Mouse (Mus musculus) adipocyte (in vitro differentiated cells): ENCODE measurements around the gene St3gal5.
A peak's percentile ranks its signal among the peaks of the same experiment; 100 is the strongest.

ENCODE experiments used
- DNase-seq: peaks from one replicate; pipeline ENCODE4 v3.0.0-alpha.2; 2016; ENCODE audit warnings: low spot score

Gene St3gal5

DNA sequence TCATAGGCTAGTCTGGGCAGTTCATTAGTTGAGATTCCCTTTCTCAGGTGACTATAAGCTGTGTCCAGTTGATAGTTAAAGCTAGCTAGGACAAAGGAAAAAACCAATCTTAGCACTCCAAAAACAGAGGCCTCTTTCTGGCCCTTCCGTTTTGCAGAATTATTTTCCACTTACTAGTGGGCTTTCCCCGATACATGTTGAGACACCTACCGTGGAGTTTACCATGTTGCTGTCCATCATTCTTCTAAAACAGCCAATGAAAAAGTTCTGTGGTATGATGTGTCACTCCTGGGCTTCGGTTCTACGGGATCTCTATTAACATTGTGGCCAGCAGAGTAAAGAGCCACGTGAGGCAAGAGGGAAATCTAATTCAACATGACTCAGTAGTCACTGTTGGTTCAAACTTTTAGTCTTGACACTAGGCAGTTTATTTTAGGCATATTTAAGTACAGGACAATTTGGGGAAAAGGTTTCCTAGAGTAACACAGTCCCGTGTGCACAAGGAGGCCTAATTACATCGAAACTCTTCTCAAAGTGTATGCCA, 35.4 kb downstream of the St3gal5 start:
- no peak for DNase-seq

DNA sequence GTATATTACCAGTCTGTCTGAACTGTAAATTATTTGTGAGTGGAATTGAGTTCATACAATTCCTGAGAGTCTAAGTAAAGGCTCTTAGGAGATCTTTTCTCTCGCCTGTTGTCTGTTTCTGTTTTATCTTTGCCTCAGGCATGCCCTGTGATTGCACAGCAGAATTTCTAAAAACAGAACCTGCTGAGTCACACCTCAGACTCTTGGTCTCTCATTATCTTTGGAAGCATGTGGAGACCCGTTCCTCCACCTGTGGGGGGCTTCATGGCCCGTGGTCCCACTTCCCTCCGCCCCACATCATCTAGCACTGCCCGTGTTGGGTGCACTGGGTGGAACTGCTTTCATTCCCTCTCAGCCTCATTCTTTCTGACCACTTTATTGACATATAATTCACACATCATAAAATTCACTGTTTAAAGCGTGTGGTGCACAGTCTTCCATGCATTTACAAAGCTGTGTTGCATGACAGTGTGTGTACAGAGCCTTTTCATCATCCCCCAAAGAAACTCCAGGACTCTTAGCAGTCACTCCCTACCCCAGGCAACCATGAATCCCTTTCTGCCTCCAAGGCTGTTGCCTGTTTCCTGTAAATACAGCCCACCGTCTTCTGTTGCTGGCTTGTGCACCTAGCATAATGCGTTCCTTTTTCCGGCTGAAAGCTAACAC, 37.6 kb downstream of the St3gal5 start:
- DNase-seq = no peak

DNA sequence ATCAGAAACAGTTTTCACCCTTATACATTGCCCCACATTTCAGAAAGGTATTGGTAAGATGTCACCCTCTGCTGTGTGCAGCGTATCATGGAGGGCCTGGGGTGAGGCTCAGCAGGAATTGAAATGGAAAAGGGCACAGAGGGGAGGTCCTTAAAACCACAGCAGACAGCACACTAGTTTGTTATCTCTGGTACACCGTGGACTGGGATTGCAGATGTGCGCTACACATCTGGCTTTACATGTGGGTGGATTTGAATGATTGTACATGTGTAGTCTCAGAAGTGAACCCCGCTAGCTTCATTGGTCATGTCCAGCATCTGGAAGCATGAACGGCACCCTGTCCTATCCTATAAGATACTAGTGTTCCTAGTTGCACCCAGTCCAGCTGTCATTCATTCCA, 38.6 kb downstream of the St3gal5 start:
- DNase-seq = no peak

DNA sequence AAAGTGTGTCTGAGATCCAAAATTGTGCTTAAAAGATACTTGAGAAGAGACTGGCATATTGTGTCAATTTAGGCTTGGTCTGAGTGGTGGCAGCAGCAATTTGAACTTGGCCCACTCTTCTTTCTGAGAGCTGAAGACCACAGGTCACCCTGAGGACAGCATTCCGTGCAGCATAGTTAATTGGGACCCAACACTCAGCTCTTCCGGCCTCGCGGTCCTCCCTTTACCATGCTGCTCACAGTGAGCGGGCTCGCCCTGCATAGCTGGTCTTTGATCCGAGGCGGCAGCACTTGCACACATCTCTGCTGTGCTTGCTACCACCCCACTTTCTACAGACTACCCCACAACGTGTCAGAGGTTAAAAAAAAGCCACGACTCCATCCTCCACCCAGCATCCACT, 39.2 kb downstream of the St3gal5 start:
- DNase-seq = no peak

DNA sequence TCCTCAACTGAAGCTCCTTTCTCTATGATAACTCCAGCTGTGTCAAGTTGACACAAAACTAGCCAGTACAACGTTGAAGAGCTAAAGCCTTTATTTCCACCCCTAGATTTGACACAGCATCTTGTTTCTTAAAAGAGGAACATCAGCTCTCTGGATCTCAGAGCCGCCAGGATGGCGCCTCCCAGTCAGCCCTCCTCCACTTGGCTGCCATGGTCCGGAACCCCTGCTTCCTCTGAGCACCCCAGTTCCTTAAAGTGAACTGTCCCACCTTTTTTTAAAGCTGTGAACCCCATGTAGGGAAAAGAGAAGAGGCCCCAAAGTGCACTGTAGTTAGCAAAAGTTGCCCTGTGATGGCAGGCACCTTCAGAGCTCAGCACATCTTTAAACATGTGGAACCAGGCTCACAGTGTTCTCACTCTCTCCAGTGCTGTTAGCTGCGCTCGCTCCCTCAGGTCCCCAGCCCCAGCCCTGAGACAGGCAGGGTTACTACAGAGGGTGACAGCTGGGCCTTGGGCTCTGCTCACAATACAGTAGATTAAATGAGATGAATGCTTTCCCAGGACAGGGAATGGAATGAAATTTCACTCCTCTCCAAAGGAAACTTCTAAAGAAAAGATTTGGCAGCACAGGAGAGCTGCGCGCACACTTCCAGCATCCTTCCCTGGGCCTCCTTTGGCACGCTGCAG, 42.3 kb downstream of the St3gal5 start:
- DNase-seq = no peak

DNA sequence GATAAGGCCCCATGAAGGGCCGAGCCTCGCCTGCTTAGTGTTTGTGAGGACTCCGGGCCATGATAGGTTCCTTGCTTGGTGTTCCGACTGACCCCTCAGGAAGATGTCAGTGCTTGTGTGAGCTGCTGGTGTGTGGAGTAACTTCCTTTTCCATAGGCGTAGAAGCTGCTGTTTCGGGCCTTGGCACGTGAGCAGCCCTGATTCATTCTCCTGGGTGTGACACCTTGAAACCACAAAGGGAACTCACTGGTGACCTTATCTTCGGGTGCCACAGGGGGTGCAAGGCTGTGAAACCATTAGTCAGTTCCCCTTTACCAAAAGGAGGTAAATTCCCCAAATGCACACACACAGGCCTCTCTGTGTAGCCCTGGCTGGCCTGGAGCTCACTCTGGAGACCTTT, 43.0 kb downstream of the St3gal5 start:
- DNase-seq = no peak

DNA sequence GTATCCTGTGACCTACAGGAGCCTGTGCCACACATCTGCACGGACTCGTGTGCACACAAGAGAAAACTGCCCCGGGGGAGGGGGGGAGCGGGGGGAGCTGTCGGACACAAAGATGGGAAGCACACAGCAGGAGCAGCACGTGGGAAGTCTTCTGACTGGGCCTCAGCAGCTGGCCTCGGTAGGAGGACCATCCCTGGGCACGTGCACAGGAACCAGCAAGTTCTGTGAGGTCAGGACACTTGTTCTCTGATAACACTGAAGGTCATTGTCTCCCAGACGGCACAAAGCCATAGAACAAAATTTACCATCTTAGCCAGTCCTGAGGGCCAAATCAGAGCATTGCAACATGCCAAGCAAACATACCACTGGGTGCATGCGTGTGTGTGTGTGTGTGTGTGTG, 43.8 kb downstream of the St3gal5 start:
- no peak for DNase-seq

DNA sequence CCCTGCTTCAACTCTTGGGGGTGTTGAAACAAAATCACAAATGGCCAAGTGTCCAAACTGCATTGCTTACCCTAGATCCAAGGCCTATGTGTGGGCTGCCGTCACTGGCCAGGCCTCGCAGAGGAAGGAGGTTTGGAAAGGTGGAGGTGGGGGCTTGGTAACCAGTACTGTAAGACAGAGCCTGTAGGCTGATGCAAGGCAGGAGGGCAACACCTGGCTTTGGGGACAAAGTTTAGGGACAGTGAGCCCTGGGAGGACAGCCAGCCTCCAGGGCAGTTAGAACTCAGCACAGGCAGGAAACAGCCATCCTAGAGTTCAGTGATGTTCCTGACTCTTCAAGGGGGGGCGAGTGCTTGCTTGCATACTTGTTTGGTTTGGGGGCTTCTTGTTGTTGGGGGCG, 45.2 kb downstream of the St3gal5 start:
- DNase-seq = no peak

DNA sequence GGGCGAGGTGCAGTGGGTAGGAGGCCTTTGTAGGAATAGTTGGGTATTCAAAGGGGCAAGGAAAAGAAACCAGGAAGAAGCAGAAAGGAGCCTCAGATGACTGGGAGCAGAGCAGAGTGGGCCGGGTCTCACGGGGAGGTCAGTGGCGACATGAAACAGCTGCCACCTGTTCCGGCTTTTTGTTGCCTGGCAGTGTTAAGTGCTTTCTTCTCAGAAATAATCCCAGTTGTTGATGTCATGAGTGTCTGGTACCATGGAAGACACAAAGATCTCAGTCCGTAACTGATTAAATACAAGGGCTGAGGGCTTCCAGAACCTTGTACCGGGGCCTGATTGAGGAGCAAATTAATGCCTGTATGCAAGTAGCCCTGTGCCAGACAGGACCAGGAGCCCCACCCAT, 47.0 kb downstream of the St3gal5 start:
- DNase-seq = no peak

DNA sequence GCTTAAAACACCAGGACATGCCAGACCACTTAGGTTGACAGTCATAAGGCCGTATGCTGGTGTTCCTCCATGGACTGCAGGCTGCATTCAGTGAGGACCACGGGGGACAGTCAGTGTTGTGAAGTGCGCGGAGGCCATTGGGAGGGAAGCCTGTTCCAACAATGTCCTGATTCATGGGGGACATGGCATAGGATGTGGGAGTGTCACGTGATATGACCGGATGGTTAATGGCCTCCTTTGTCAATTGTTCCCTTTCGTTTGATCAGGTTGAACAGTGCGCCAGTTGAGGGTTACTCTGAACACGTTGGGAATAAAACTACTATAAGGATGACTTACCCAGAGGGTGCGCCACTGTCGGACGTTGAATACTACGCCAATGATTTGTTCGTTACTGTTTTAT, 49.4 kb downstream of the St3gal5 start:
- no peak for DNase-seq

DNA sequence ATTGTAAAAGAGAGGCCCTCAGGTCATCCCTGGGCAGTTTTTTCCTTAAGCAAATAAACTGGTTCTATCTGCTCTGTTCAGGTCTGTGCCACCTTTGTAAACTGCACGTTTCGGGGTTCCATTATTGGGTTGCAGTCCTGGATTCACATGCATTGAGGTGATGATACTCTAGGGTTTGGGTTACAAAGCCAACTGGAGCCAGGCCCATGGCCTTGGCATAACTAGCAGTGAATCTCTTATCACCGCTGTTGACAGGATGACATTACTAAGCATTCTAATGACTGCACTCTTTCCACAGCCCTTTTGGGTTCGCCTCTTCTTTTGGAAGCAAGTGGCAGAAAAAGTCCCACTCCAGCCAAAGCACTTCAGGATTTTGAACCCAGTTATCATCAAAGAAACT, 51.3 kb downstream of the St3gal5 start:
- DNase-seq = no peak

DNA sequence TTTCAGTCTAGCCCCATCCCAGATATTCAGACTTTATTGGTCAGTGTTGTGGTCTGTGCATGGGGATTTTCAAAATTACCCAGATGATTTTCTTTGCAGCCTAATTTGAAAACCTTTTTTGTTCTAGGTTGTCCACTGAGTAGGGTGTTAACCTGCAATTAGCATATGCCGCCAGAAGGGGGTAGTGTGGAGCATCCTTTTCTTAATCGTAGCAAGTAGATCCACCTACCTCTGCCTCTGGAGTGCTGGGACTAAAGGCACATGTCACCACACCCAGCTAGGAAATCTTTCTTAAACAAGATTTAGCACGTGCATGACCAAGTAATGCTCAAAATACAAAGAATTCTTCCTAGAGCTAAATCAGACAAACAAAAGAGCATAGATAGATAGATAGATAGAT, 52.4 kb downstream of the St3gal5 start:
- no peak for DNase-seq

DNA sequence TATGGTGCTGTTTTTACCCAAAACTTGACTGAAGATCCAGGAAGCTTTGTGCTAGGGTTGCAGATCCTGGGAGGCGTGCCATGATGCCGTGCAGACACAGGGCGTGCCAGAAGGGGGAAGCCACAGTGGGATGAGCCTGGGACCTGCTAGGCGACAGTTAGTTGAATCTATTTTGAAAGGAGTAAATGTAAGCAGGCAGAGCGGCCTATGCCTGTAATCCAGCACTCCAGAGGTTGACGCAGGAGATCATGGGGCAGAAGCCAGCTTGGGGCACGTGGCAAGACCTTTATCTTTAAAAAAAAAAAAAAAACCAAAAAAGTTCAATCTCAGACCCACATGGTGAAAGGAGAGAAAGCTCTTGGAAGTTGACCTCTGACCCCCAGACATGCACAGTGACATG, 55.3 kb downstream of the St3gal5 start:
- no peak for DNase-seq

DNA sequence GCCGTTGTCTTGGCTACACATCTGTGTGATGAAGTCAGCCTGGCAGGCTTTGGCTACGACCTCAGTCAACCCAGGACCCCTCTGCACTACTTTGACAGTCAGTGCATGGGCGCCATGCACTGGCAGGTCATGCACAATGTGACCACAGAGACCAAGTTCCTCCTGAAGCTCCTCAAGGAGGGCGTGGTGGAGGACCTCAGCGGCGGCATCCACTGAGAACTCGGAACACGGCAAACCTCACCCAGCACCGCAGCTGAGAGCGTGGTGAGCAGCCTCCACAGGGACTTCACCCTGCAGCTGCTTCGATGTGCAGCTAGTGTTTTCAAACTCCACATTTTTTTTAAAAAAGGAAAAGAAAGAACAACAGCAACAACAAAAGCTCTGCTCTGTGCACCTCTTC, 56.1 kb downstream of the St3gal5 start:
- DNase-seq = no peak

DNA sequence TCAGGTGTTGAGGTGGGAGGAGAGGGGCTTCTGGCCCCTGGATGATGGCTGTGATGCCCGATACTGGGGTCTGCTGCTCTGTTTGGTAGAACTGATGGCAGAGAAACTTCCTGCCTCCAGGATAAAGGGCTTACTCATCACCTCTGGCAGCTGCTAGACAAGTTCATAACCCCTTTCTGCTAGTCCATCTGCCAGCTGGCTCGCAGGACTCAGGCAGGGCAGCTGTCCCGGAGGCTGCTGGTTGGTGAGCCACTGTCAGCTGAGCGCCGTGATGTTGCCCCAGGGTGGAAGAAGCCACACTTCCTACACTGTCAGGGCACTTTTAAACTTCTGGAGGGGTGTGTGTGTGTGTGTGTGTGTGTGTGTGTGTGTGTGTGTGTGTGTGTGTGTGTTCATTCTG, 56.6 kb downstream of the St3gal5 start:
- peak; percentile 80 for DNase-seq

DNA sequence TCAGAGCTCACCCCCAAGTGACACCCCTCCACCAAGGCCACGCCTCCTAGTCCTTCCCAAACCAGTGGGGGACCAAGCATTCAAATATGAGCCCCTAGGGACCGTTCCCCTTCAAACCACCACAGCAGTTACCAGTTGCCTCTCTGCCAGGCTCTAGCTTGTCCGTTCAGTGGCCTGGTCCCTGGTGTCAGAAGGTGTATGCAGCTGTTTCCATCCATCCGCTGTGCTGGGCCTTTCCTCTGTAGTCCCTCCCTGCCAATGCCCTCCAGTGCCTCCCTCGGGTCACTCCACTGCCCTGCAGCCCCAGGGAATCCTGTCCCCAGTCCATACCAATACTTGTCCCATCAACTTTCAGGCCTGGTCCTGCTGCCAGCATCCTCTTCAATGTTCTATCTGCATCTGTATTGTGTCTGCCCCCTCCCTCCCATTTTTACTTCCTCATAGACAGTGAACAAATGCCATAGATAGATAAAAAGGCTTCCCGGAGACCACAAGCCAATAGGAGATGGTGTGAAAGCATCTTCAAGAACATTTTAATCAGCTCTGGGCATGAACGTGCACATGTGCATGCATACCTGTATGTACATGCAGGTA, 57.6 kb downstream of the St3gal5 start:
- DNase-seq = no peak

DNA sequence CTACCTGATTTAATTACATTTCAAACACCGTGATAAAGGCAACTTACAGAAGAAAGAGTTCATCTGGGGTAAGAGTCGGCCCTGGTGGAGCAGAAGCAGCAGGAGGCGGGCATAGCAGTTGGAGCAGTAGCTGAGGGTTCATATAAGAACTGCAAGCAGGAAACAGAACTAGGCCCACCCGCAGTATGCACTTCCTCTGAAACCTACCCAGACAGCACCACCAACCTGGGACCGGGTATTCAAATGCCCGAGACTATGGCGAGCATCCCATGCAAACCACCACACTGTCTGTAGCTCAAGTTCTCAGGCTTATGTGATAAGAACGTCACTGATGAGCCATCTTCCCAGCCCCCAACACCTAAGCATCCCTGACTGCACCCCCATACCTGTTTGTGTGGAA, 58.3 kb downstream of the St3gal5 start:
- DNase-seq = no peak

DNA sequence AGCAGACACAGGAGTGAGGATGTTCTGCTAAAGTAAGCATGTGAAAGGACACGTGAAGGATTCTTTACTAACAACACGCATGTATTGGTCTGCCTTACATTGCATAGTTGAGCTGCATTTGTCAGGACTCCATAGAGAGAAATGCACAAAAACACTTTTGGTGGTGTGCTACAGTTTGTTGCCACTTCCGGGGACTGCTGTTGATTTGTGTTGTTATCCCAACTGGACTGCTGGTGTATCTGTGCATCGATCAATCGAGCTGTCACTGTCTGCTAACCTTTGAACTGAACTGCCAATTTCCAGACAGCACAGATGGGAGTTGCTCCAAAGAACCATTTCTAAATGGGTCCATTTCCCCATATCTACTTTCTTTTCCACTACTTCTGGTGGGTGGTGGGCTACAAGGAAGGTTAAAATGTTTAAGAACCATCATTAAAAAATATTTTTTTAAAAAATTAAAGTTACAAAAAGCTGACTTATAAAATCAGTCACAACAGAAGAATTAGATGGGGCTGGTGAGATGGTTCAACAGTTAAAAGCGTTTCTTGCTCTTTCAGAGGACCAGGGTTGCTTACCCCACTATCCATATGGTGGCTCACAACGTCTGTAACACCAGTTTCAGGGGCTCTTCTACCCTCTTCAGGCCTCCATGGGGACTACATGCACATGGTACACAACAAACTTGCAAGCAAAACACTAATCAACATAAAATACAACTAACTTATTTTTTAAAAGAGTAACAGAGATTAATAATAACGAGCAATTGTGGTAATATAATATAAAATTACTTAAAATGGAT, 61.8 kb downstream of the St3gal5 start:
- DNase-seq = no peak

DNA sequence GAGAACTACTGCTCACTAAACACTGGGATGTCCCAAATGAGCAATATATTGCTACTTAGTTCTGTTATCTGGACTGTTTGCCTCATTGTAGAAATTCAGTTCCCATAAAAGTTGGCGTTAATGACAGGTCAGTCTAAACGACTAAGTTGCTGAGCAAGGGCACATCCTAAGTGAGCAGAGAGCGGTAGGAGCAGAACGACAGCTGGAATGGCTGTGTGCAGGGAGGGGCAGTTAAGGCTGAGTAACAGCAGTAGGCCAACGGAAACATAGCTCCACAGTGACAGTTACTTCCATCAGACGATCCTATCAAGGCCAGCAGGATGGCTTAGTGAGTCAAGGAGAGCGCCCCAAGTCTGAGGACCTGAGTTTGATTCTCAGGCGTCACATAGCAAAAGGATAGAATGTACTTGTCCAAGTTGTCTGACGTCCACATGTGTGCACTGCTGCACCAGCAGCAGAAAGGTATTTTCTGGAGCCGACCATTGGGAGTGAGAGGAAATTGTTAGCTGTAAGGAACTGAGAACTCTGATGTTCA, 62.5 kb downstream of the St3gal5 start:
- DNase-seq = no peak

DNA sequence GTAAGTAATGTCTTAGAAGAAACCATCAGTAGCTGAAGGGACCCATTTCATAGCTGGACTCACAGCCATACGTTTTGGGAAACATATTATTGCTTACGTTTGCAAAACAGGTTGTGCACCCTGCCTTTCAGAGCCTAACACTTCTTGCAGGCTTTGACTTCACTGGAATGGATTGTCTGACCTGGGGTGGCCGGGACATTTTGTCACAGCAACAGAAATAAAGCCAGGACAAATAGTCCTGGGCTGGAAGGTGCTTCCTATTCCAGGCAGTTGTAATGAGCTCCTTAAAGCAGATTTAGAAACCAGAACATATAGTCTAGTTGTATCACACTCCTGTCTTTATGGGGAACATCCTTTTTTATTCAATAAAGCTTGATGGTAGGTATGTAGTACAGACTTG, 63.6 kb downstream of the St3gal5 start:
- no peak for DNase-seq

DNA sequence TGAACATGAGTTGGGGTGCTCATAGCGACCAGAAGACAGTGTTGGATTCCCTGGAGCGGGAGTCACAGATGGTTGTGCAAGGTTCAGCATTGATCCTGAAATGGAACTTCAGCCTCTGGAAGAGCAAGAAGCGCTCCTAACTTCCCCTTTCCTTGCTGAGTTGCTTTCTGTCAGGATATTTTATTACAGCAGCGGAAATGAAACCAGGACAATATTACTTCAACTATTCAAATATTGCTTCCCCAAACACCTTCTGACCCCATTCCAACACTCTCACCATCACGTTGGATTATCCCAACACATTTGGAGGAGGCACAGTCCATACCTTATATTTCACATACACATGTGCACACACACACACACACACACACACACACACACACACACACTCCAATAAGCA, 64.4 kb downstream of the St3gal5 start:
- DNase-seq = no peak

DNA sequence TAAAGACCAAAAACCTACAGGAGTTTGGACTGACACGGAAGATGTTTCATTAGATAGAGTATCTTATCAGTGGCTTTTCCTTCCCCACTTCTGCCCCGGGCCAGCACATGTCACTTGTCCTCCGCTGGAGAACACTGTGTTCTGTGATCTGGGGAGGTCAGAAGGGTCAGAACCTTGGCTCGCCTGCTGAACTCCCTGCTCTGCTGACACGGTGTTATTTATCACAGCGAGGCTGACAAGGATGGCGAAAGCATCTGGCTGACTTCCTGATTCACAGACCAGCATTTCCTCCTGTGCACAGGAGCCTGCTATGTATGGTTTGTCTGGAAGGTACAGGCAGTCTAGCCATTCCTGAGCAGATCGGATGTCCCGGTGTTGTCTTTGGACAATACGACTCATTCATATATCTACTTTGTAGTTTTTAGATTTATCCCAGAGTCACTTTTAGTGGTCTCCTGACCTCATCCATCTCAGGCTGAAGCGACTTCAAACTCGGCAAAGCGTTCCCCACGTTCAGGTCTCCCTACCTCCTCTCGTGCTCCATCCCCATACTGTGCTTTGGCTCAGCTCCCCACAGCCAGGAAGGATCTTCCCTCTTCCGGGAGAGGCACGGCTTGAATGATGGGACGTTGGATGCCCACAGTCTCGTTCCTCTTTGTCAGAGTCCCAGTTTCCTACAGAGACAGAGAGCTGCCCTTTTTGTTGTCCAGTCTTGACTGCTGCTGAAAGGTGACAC, 64.9 kb downstream of the St3gal5 start:
- peak; percentile 48 for DNase-seq
